Mouse (Mus musculus): Measurements from ENCODE around the gene Med28.

The Med28 gene

GRCm38 (mm10) chr5:45539502-45539901 is 19.5 kb downstream of the Med28 start:
- TF ChIP-seq CTCF (conservative IDR thresholded peaks at IDR 0.05; ENCODE audit: low read length) = peak; percentile 76
- TF ChIP-seq POU5F1 (IDR thresholded peaks at IDR 0.05; ENCODE audit: borderline replicate concordance, low read length) = no peak

GRCm38 (mm10) chr5:45543374-45543773 is 23.3 kb downstream of the Med28 start:
- no peak for TF ChIP-seq NANOG (IDR thresholded peaks at IDR 0.05; ENCODE audit: borderline replicate concordance, low read length)
- no peak for TF ChIP-seq POU5F1 (IDR thresholded peaks at IDR 0.05; ENCODE audit: borderline replicate concordance, low read length)
- TF ChIP-seq CTCF (conservative IDR thresholded peaks at IDR 0.05; ENCODE audit: low read length) = no peak
- Histone ChIP-seq H3K36me3 (ENCODE audit: insufficient read depth, low read length) (no peaks in the 10 kb centered on the region), H3K9me3 (ENCODE audit: low read length) (peaks cover 15% of the 10 kb centered on the region), H3K4me3 (replicated peaks; ENCODE audit: low read length) (no peak overlapping the region), H3K4me1 (replicated peaks; ENCODE audit: low read depth, low read length) (peaks cover 2% of the 10 kb centered on the region; the same call in 1 of the 2 replicates), H3K27me3 (ENCODE audit: insufficient read depth, low read length) (peaks cover 16% of the 10 kb centered on the region; the same call in 1 of the 2 replicates)

More at GRCm38 (mm10) chr5:45539502-45539901, 19.5 kb downstream of the Med28 start:
- Histone ChIP-seq H3K9me3 (ENCODE audit: low read length) (no peaks in the 10 kb centered on the region), H3K4me1 (replicated peaks; ENCODE audit: low read depth, low read length) (peaks cover 2% of the 10 kb centered on the region; the same call in 1 of the 2 replicates), H3K4me3 (replicated peaks; ENCODE audit: low read length) (no peak overlapping the region), H3K27me3 (ENCODE audit: insufficient read depth, low read length) (peaks cover 16% of the 10 kb centered on the region; the same call in 1 of the 2 replicates), H3K36me3 (ENCODE audit: insufficient read depth, low read length) (no peaks in the 10 kb centered on the region)

GRCm38 (mm10) chr5:45549586-45549985 is 29.6 kb downstream of the Med28 start:
- Histone ChIP-seq H3K4me3 (replicated peaks; ENCODE audit: low read length) (no peak overlapping the region), H3K9me3 (ENCODE audit: low read length) (peaks cover 15% of the 10 kb centered on the region), H3K27me3 (ENCODE audit: insufficient read depth, low read length) (no peaks in the 10 kb centered on the region), H3K4me1 (replicated peaks; ENCODE audit: low read depth, low read length) (peaks cover 10% of the 10 kb centered on the region), H3K36me3 (ENCODE audit: insufficient read depth, low read length) (no peaks in the 10 kb centered on the region)
- TF ChIP-seq CTCF (conservative IDR thresholded peaks at IDR 0.05; ENCODE audit: low read length) (no peak), POU5F1 (IDR thresholded peaks at IDR 0.05; ENCODE audit: borderline replicate concordance, low read length) (no peak), NANOG (IDR thresholded peaks at IDR 0.05; ENCODE audit: borderline replicate concordance, low read length) (no peak)

- Histone ChIP-seq H3K9me3 (ENCODE audit: low read length) (no peaks in the 10 kb centered on the region), H3K27me3 (ENCODE audit: insufficient read depth, low read length) (no peaks in the 10 kb centered on the region), H3K4me1 (replicated peaks; ENCODE audit: low read depth, low read length) (peaks cover 9% of the 10 kb centered on the region), H3K4me3 (replicated peaks; ENCODE audit: low read length) (no peak overlapping the region), H3K36me3 (ENCODE audit: insufficient read depth, low read length) (no peaks in the 10 kb centered on the region)
- TF ChIP-seq CTCF (conservative IDR thresholded peaks at IDR 0.05; ENCODE audit: low read length) = no peak
- no peak for TF ChIP-seq POU5F1 (IDR thresholded peaks at IDR 0.05; ENCODE audit: borderline replicate concordance, low read length)
- TF ChIP-seq NANOG (IDR thresholded peaks at IDR 0.05; ENCODE audit: borderline replicate concordance, low read length) = no peak
These were observed 44.0 kb downstream of the Med28 start for GRCm38 (mm10) chr5:45564054-45564453.

GRCm38 (mm10) chr5:45565829-45566228 is 45.8 kb downstream of the Med28 start:
- Histone ChIP-seq H3K36me3 (ENCODE audit: insufficient read depth, low read length) (no peaks in the 10 kb centered on the region), H3K4me1 (replicated peaks; ENCODE audit: low read depth, low read length) (0 out of 2 replicates have a peak, but pooled peaks cover under 1% of the 10 kb centered on the region), H3K4me3 (replicated peaks; ENCODE audit: low read length) (no peak overlapping the region), H3K27me3 (ENCODE audit: insufficient read depth, low read length) (no peaks in the 10 kb centered on the region), H3K9me3 (ENCODE audit: low read length) (no peaks in the 10 kb centered on the region)
- no peak for TF ChIP-seq CTCF (conservative IDR thresholded peaks at IDR 0.05; ENCODE audit: low read length)
- TF ChIP-seq NANOG (IDR thresholded peaks at IDR 0.05; ENCODE audit: borderline replicate concordance, low read length) = no peak
- no peak for TF ChIP-seq POU5F1 (IDR thresholded peaks at IDR 0.05; ENCODE audit: borderline replicate concordance, low read length)

GRCm38 (mm10) chr5:45572816-45573215 is 52.8 kb downstream of the Med28 start:
- Histone ChIP-seq H3K9me3 (ENCODE audit: low read length) (no peaks in the 10 kb centered on the region), H3K4me3 (replicated peaks; ENCODE audit: low read length) (no peak overlapping the region), H3K36me3 (ENCODE audit: insufficient read depth, low read length) (no peaks in the 10 kb centered on the region), H3K4me1 (replicated peaks; ENCODE audit: low read depth, low read length) (peaks cover 13% of the 10 kb centered on the region), H3K27me3 (ENCODE audit: insufficient read depth, low read length) (no peaks in the 10 kb centered on the region)
- TF ChIP-seq CTCF (conservative IDR thresholded peaks at IDR 0.05; ENCODE audit: low read length) = no peak
- TF ChIP-seq NANOG (IDR thresholded peaks at IDR 0.05; ENCODE audit: borderline replicate concordance, low read length) = no peak
- no peak for TF ChIP-seq POU5F1 (IDR thresholded peaks at IDR 0.05; ENCODE audit: borderline replicate concordance, low read length)

- Histone ChIP-seq H3K4me1 (replicated peaks; ENCODE audit: low read depth, low read length) (peaks cover 13% of the 10 kb centered on the region), H3K36me3 (ENCODE audit: insufficient read depth, low read length) (no peaks in the 10 kb centered on the region), H3K4me3 (replicated peaks; ENCODE audit: low read length) (no peak overlapping the region), H3K27me3 (ENCODE audit: insufficient read depth, low read length) (no peaks in the 10 kb centered on the region), H3K9me3 (ENCODE audit: low read length) (no peaks in the 10 kb centered on the region)
- TF ChIP-seq CTCF (conservative IDR thresholded peaks at IDR 0.05; ENCODE audit: low read length) = no peak
- no peak for TF ChIP-seq NANOG (IDR thresholded peaks at IDR 0.05; ENCODE audit: borderline replicate concordance, low read length)
- TF ChIP-seq POU5F1 (IDR thresholded peaks at IDR 0.05; ENCODE audit: borderline replicate concordance, low read length) = no peak
These were observed 56.7 kb downstream of the Med28 start for GRCm38 (mm10) chr5:45576716-45577115.

GRCm38 (mm10) chr5:45577376-45577775 is 57.3 kb downstream of the Med28 start:
- Histone ChIP-seq H3K9me3 (ENCODE audit: low read length) (no peaks in the 10 kb centered on the region), H3K36me3 (ENCODE audit: insufficient read depth, low read length) (no peaks in the 10 kb centered on the region), H3K4me3 (replicated peaks; ENCODE audit: low read length) (no peak overlapping the region), H3K4me1 (replicated peaks; ENCODE audit: low read depth, low read length) (peaks cover 11% of the 10 kb centered on the region), H3K27me3 (ENCODE audit: insufficient read depth, low read length) (peaks cover under 1% of the 10 kb centered on the region; the same call in 1 of the 2 replicates)
- TF ChIP-seq CTCF (conservative IDR thresholded peaks at IDR 0.05; ENCODE audit: low read length) (no peak), POU5F1 (IDR thresholded peaks at IDR 0.05; ENCODE audit: borderline replicate concordance, low read length) (no peak), NANOG (IDR thresholded peaks at IDR 0.05; ENCODE audit: borderline replicate concordance, low read length) (no peak)

Data from E14TG2a.4 (cell line).